Mouse (Mus musculus) testis, postnatal 14 days (tissue): Measurements from ENCODE around the gene Lpar2.

ENCODE experiments used
- DNase-seq: peaks from one replicate; pipeline ENCODE4 v3.0.0; 2021; ENCODE audit warnings: low spot score

Gene Lpar2

GRCm38 (mm10) chr8:69822386-69823191 lies at the start of gene Lpar2:
Gene Lpar2, plus strand, starts transcription at chr8:69822429.
- DNase-seq, result peak; percentile 86

GRCm38 (mm10) chr8:69774503-69775148 lies 47.6 kb upstream of the Lpar2 start, which contains the start of gene Gm20422:
Gene Gm20422, minus strand, starts transcription at chr8:69774886.
- peak; percentile 94 for DNase-seq

GRCm38 (mm10) chr8:69775149-69775534 lies 47.1 kb upstream of the Lpar2 start:
- no peak for DNase-seq

- DNase-seq, result no peak
Observed at GRCm38 (mm10) chr8:69777111-69777510, 45.1 kb upstream of the Lpar2 start.

- DNase-seq, result no peak
Observed at GRCm38 (mm10) chr8:69789105-69789504, 33.1 kb upstream of the Lpar2 start.

- no peak for DNase-seq
Observed at GRCm38 (mm10) chr8:69789731-69790130, 32.5 kb upstream of the Lpar2 start.

GRCm38 (mm10) chr8:69790364-69790763 lies 31.9 kb upstream of the Lpar2 start:
- no peak for DNase-seq

- DNase-seq, result peak; percentile 91
Observed at GRCm38 (mm10) chr8:69790773-69791367, 31.4 kb upstream of the Lpar2 start, which contains the start of the genes Atp13a1 and Zfp866. Gene Atp13a1, plus strand, starts transcription at chr8:69791163. Gene Zfp866, minus strand, starts transcription at chr8:69791178.

GRCm38 (mm10) chr8:69791415-69792068 lies 30.7 kb upstream of the Lpar2 start:
- DNase-seq, result peak; percentile 77

- no peak for DNase-seq
Observed at GRCm38 (mm10) chr8:69793666-69794065, 28.6 kb upstream of the Lpar2 start.

GRCm38 (mm10) chr8:69794096-69794495 lies 28.1 kb upstream of the Lpar2 start:
- no peak for DNase-seq

GRCm38 (mm10) chr8:69794901-69795300 lies 27.3 kb upstream of the Lpar2 start:
- DNase-seq, result no peak

GRCm38 (mm10) chr8:69796721-69797345 lies 25.4 kb upstream of the Lpar2 start:
- no peak for DNase-seq

GRCm38 (mm10) chr8:69797661-69798060 lies 24.6 kb upstream of the Lpar2 start:
- no peak for DNase-seq

- no peak for DNase-seq
Observed at GRCm38 (mm10) chr8:69799261-69799660, 23.0 kb upstream of the Lpar2 start.

- no peak for DNase-seq
Observed at GRCm38 (mm10) chr8:69799946-69800345, 22.3 kb upstream of the Lpar2 start.

GRCm38 (mm10) chr8:69801796-69802195 lies 20.4 kb upstream of the Lpar2 start:
- no peak for DNase-seq

GRCm38 (mm10) chr8:69802216-69802615 lies 20.0 kb upstream of the Lpar2 start:
- no peak for DNase-seq

- no peak for DNase-seq
Observed at GRCm38 (mm10) chr8:69803366-69803765, 18.9 kb upstream of the Lpar2 start.

- no peak for DNase-seq
Observed at GRCm38 (mm10) chr8:69804537-69804936, 17.7 kb upstream of the Lpar2 start.

GRCm38 (mm10) chr8:69805086-69805485 lies 17.1 kb upstream of the Lpar2 start:
- DNase-seq, result no peak

- no peak for DNase-seq
Observed at GRCm38 (mm10) chr8:69805491-69805890, 16.7 kb upstream of the Lpar2 start.
